Mouse (Mus musculus): ENCODE data around the gene Rhag.

Rhag gene

DNA sequence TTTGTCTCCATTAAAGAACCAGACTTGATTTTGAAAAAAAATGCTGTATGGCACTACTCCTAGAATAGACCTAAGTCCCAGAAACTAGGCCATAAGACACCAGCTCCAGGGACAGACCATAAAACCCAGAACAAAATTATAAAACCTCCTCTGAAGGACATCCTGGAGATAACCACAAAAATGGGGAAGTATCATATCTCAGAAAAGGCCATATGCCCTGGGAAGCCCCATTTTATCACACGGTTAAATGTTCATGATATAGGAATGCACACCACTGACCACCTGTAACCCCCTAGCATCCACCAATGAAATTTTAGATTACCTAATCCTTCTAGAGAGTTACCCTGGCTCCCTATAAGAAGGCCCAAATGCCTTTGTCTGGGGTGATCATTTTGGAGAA is 64.6 kb downstream of the Rhag start:
- no peak for DNase-seq (ENCODE audit: low read depth)

DNA sequence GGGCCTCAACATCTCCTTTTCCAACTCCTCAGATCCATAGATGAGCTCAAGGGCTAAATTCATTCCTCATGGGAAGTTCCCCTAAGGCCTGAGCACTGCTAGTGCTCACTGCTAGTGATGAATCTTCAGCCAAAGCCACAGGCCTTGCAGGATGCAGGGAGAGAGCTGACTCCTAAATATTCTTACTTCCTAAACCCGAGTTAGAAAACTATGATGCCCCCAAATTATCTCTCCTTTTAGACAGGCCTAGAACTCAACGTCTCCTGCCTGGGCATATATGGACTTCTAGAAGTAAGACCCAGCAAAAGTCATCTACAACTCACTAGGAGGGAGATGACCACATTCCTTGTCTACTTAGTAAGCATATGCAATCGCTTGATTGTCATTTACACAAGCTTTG is 66.8 kb downstream of the Rhag start:
- no peak for DNase-seq (ENCODE audit: low read depth)

DNA sequence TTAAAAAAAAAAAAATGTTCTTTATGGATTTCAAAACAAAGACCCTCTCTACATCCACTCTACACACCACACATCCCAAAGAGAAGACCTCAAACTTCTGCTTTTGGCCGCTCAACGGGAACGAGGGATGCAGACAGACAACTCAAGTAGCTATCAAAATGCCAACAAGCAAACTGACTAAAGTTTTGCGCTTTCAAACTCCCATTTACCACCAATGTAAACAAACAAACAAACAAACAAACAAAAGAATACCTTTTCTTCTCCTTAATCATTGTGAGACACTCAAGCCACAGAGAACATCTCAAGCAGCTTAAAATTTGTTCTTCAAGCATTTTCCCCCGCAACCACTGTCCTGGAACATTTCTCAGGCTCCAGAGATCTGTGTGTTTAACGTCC is 68.6 kb downstream of the Rhag start:
- no peak for DNase-seq (ENCODE audit: low read depth)

GRCm38 (mm10) chr17:40879924-40880691 is 69.2 kb downstream of the Rhag start, which contains the start of gene 9130008F23Rik:
Gene 9130008F23Rik (minus strand): TSS chr17:40880559.
- DNase-seq (ENCODE audit: low read depth): peak; percentile 58

GRCm38 (mm10) chr17:40882172-40882571 is 71.2 kb downstream of the Rhag start:
- no peak for DNase-seq (ENCODE audit: low read depth)

DNA sequence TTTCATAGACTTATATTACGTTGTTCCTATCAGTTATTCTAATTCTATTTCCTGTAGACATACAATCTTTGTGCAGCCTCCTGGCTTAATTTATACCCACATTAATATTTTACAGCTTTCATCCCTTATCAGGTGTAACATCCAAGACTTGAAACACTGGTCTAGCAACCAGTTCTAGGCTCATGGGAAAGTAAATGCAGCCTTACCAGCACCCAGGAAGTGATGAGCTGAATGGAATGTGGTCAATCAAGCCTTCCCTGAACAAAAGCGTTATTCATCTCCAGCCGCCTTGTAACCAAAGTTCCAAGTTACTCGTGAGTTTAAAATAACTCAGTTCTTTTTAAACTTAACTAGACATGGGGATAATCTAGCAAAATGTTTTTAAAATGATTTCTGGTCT is 74.2 kb downstream of the Rhag start:
- DNase-seq (ENCODE audit: low read depth): no peak

GRCm38 (mm10) chr17:40887849-40888536 is 77.1 kb downstream of the Rhag start:
- DNase-seq (ENCODE audit: low read depth): no peak

Measured in c-Kit-positive CD71-positive TER-119-negative erythroid progenitor cells, embryonic 14.5 days (primary cell).